Mouse (Mus musculus): Measurements from ENCODE around the gene Taf3.

GRCm38 (mm10) chr2:10048461-10048860 is at the start of gene Taf3:
- TF ChIP-seq MAX (IDR thresholded peaks at IDR 0.05) (peak; percentile 15), CTCF (IDR thresholded peaks at IDR 0.05; ENCODE audit: control insufficient read depth, insufficient read depth, insufficient read length) (no peak), USF1 (IDR thresholded peaks at IDR 0.05; ENCODE audit: low read depth) (no peak), MYOG (IDR thresholded peaks at IDR 0.05; ENCODE audit: control insufficient read depth, extremely low read depth, insufficient read length) (no peak)
